Mouse (Mus musculus) effector memory CD4-positive, alpha-beta T cell, adult 7 months (primary cell): ENCODE results near the gene Gltp. TPM values are rescaled to one million over a fixed set of nuclear protein-coding genes. Genes with fewer than 3 reads are reported as not detected.

Experiments used
- polyA plus RNA-seq: library from polyadenylated mRNA; unstranded; fragments of 100-300 nt; shearing (Covaris generic); gene quantifications from one replicate; pipeline ENCODE4 v1.2.1, GENCODE M21; 2017

Gene Gltp
- polyA plus RNA-seq, result 103 TPM

DNA sequence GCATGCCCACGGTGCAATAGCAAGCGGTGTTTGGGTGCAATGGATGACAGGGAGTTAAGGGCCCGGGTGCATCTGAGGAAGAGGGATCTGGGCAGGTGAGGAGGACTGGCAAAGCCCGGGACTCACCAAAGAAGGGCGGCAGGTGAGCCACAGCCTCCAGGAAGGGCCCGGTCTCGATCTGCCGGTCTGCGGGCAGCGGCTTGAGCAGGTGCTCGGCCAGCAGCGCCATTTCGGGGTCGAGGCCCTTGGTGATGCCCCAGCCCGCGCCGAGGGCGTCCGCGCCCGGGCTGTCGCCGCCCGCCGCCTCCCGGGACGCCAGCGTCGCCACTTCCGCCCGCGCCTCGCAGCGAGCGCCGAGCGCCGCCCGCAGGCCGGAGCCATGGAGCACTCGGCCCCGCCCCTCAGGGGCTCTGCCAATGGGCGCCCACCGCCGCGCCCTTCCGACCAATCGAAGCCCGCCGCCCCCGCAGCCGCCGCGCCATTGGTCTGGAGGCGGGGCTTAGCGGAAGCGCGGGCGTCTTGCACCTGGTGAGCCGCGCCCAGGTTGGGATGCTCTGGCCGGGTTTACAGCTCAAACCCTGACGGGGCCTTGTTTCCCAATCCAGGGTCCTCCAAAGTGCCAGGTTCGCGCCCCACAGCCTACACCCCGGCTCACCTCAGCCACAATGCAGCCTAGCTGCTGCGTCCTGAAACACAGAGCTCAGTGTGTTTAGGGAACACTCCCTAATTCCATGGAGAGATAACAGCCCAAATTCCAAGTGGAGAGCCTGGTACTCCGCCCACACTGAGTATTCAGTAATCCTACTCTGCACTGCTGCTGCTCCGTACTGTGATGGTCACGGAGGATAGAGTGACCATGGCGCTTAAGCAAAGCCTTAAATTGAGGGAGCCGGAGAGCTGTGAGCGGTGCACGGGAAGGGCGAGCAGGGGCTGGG lies at the start of gene Gltp:
Gltp (minus strand) TSS at position 352 of the 935 bp plus-strand sequence.

DNA sequence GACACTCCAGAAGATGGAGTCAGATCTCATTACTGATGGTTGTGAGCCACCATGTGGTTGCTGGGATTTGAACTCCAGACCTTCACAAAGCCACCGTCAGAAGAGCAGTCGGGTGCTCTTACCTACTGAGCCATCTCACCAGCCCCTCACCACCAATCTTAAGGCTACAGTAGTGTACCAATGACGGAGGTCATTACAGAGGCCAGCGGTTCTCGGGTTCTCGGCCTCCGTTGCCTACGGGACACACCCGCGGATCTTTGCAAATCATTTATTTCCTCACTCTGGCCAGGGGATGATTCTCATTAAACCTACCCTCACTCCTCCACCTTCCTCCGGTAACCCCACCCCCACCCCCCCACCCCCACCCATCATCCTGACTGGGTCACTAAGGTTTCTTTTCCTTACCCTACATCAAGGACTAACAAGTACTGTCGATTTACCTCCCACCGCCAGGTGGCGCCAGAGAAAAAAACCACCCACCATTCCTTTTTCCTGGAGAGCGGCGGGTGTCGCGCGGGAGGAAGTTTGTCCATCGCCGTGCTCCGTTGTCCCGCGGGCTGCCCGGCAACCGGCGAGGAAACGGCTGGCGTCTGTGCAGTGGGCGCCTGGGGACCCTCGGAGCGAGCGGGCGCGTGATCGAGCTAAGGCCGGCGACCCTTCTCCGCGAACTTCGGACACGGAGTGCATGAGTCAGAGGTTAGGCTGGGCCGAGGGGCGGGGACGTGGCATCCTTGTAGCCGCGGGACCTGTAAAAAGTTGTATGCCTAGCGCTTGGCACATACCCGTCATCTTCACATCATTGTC lies 16.7 kb upstream of the Gltp start, which contains the start of gene Tchp:
Tchp (plus strand) TSS at position 496 of the 804 bp plus-strand sequence.

GRCm38 (mm10) chr5:114658255-114658654 lies 32.5 kb downstream of the Gltp start, which contains the start of gene Trpv4:
Gene Trpv4 (minus strand): TSS chr5:114658421.

Other genes starting within 250 kb of the Gltp start
- 5.1 TPM for gene Mmab, start 246.9 kb downstream of the Gltp start, polyA plus RNA-seq
- gene Mvk, start 246.7 kb downstream of the Gltp start, polyA plus RNA-seq, result 9.2 TPM
- gene Fam222a, start 123.0 kb downstream of the Gltp start, polyA plus RNA-seq, result 0.98 TPM
- 0.33 TPM for gene Trpv4, start 32.6 kb downstream of the Gltp start, polyA plus RNA-seq
- gene Tchp, start 16.8 kb upstream of the Gltp start, polyA plus RNA-seq, result 15.8 TPM
- 124 TPM for gene Ankrd13a, start 83.7 kb upstream of the Gltp start, polyA plus RNA-seq
- gene Git2, start 84.5 kb upstream of the Gltp start, polyA plus RNA-seq, result 97.3 TPM
- gene 1500011B03Rik, start 132.5 kb upstream of the Gltp start, polyA plus RNA-seq, result 41.1 TPM
- gene 4930519G04Rik, start 162.7 kb upstream of the Gltp start, polyA plus RNA-seq, result not detected
- not detected for gene Gm9936, start 167.7 kb upstream of the Gltp start, polyA plus RNA-seq
- gene Oasl2, start 206.0 kb upstream of the Gltp start, polyA plus RNA-seq, result 19.3 TPM
- gene Oasl1, start 232.3 kb upstream of the Gltp start, polyA plus RNA-seq, result 8.6 TPM